Mouse (Mus musculus): ENCODE results near the gene Echdc3. TPM values are rescaled to one million over a fixed set of nuclear protein-coding genes. Genes with fewer than 3 reads are reported as not detected.

The Echdc3 gene
- polyA plus RNA-seq, 1 experiment from 2014 or later: 8.1 TPM

GRCm38 (mm10) chr2:6212327-6212723 lies 508 bp downstream of the Echdc3 start:
- H3K36me3 ChIP-seq (ENCODE audit: control insufficient read depth, insufficient read depth, low read length): no peaks in the 10 kb centered on the region
- H3K9me3 ChIP-seq (ENCODE audit: control insufficient read depth, low read length): no peaks in the 10 kb centered on the region
- DNase-seq (ENCODE audit: low spot score) (peak; percentile 22), ATAC-seq (ENCODE audit: low FRiP score, low TSS enrichment) (0 out of 2 replicates have a peak, but pooled peaks have one; percentile 4)
- TF ChIP-seq CTCF (IDR thresholded peaks at IDR 0.05; ENCODE audit: low read depth) (no peak), EP300 (optimal IDR thresholded peaks at IDR 0.05) (no peak)
- peak overlapping the region; percentile 38 for H3K4me3 ChIP-seq (ENCODE audit: low read depth, low read length)
- 30% methylated on average over 9 of the region's 9 CpGs for WGBS
- H3K27me3 ChIP-seq (ENCODE audit: control insufficient read depth, insufficient read depth, low read length): no peaks in the 10 kb centered on the region
- H3K4me1 ChIP-seq (replicated peaks; ENCODE audit: control insufficient read depth, insufficient read depth): peaks cover 3% of the 10 kb centered on the region
- peak overlapping the region; percentile 87 for H3K9ac ChIP-seq (ENCODE audit: low read length)
- H3K27ac ChIP-seq (replicated peaks): peak overlapping the region; percentile 96
- H3K4me2 ChIP-seq (replicated peaks; ENCODE audit: low read depth): peak overlapping the region; percentile 72

GRCm38 (mm10) chr2:6210840-6211239 lies 2.0 kb downstream of the Echdc3 start:
- ATAC-seq (ENCODE audit: low FRiP score, low TSS enrichment) (no peak), DNase-seq (ENCODE audit: low spot score) (no peak)
- TF ChIP-seq EP300 (optimal IDR thresholded peaks at IDR 0.05): no peak
- no peak overlapping the region for H3K4me3 ChIP-seq (ENCODE audit: low read depth, low read length)
- no peak overlapping the region for H3K4me2 ChIP-seq (replicated peaks; ENCODE audit: low read depth)
- no peaks in the 10 kb centered on the region for H3K27me3 ChIP-seq (ENCODE audit: control insufficient read depth, insufficient read depth, low read length)
- no peaks in the 10 kb centered on the region for H3K9me3 ChIP-seq (ENCODE audit: control insufficient read depth, low read length)
- no peaks in the 10 kb centered on the region for H3K36me3 ChIP-seq (ENCODE audit: control insufficient read depth, insufficient read depth, low read length)
- 93% methylated on average over 6 of the region's 6 CpGs for WGBS
- peaks cover 3% of the 10 kb centered on the region for H3K4me1 ChIP-seq (replicated peaks; ENCODE audit: control insufficient read depth, insufficient read depth)
- no peak overlapping the region for H3K27ac ChIP-seq (replicated peaks)
- no peak overlapping the region for H3K9ac ChIP-seq (ENCODE audit: low read length)

GRCm38 (mm10) chr2:6209746-6210145 lies 3.1 kb downstream of the Echdc3 start:
- 88% methylated on average over 3 of the region's 3 CpGs for WGBS
- H3K4me3 ChIP-seq (ENCODE audit: low read depth, low read length): no peak overlapping the region
- TF ChIP-seq CTCF (IDR thresholded peaks at IDR 0.05; ENCODE audit: low read depth) (no peak), EP300 (optimal IDR thresholded peaks at IDR 0.05) (no peak)
- no peak overlapping the region for H3K4me2 ChIP-seq (replicated peaks; ENCODE audit: low read depth)
- no peak overlapping the region for H3K9ac ChIP-seq (ENCODE audit: low read length)
- no peaks in the 10 kb centered on the region for H3K27me3 ChIP-seq (ENCODE audit: control insufficient read depth, insufficient read depth, low read length)
- no peak overlapping the region for H3K27ac ChIP-seq (replicated peaks)
- H3K9me3 ChIP-seq (ENCODE audit: control insufficient read depth, low read length): no peaks in the 10 kb centered on the region
- ATAC-seq (ENCODE audit: low FRiP score, low TSS enrichment) (no peak), DNase-seq (ENCODE audit: low spot score) (no peak)
- H3K4me1 ChIP-seq (replicated peaks; ENCODE audit: control insufficient read depth, insufficient read depth): peaks cover 3% of the 10 kb centered on the region
- no peaks in the 10 kb centered on the region for H3K36me3 ChIP-seq (ENCODE audit: control insufficient read depth, insufficient read depth, low read length)

GRCm38 (mm10) chr2:6209116-6209515 lies 3.7 kb downstream of the Echdc3 start:
- DNase-seq (ENCODE audit: low spot score) (no peak), ATAC-seq (ENCODE audit: low FRiP score, low TSS enrichment) (no peak)
- H3K4me3 ChIP-seq (ENCODE audit: low read depth, low read length): no peak overlapping the region
- peaks cover 3% of the 10 kb centered on the region for H3K4me1 ChIP-seq (replicated peaks; ENCODE audit: control insufficient read depth, insufficient read depth)
- no peaks in the 10 kb centered on the region for H3K36me3 ChIP-seq (ENCODE audit: control insufficient read depth, insufficient read depth, low read length)
- TF ChIP-seq CTCF (IDR thresholded peaks at IDR 0.05; ENCODE audit: low read depth) (no peak), EP300 (optimal IDR thresholded peaks at IDR 0.05) (no peak)
- H3K9me3 ChIP-seq (ENCODE audit: control insufficient read depth, low read length): no peaks in the 10 kb centered on the region
- no peaks in the 10 kb centered on the region for H3K27me3 ChIP-seq (ENCODE audit: control insufficient read depth, insufficient read depth, low read length)
- 62% methylated on average over 11 of the region's 11 CpGs for WGBS
- no peak overlapping the region for H3K27ac ChIP-seq (replicated peaks)
- H3K4me2 ChIP-seq (replicated peaks; ENCODE audit: low read depth): no peak overlapping the region
- no peak overlapping the region for H3K9ac ChIP-seq (ENCODE audit: low read length)

GRCm38 (mm10) chr2:6207736-6208135 lies 5.1 kb downstream of the Echdc3 start:
- H3K9me3 ChIP-seq (ENCODE audit: control insufficient read depth, low read length): no peaks in the 10 kb centered on the region
- TF ChIP-seq CTCF (IDR thresholded peaks at IDR 0.05; ENCODE audit: low read depth) (no peak), EP300 (optimal IDR thresholded peaks at IDR 0.05) (no peak)
- ATAC-seq (ENCODE audit: low FRiP score, low TSS enrichment) (no peak), DNase-seq (ENCODE audit: low spot score) (no peak)
- no peak overlapping the region for H3K4me3 ChIP-seq (ENCODE audit: low read depth, low read length)
- no peaks in the 10 kb centered on the region for H3K27me3 ChIP-seq (ENCODE audit: control insufficient read depth, insufficient read depth, low read length)
- H3K4me2 ChIP-seq (replicated peaks; ENCODE audit: low read depth): no peak overlapping the region
- WGBS: 92% methylated on average over 2 of the region's 2 CpGs
- H3K4me1 ChIP-seq (replicated peaks; ENCODE audit: control insufficient read depth, insufficient read depth): peaks cover 3% of the 10 kb centered on the region
- no peak overlapping the region for H3K27ac ChIP-seq (replicated peaks)
- H3K36me3 ChIP-seq (ENCODE audit: control insufficient read depth, insufficient read depth, low read length): no peaks in the 10 kb centered on the region
- no peak overlapping the region for H3K9ac ChIP-seq (ENCODE audit: low read length)

GRCm38 (mm10) chr2:6196363-6196973 lies 16.4 kb downstream of the Echdc3 start:
- TF ChIP-seq EP300 (optimal IDR thresholded peaks at IDR 0.05): no peak
- TF ChIP-seq CTCF (IDR thresholded peaks at IDR 0.05; ENCODE audit: low read depth): no peak
- Histone ChIP-seq H3K27ac (replicated peaks) (no peak overlapping the region), H3K9ac (ENCODE audit: low read length) (no peak overlapping the region), H3K27me3 (ENCODE audit: control insufficient read depth, insufficient read depth, low read length) (no peaks in the 10 kb centered on the region), H3K4me2 (replicated peaks; ENCODE audit: low read depth) (no peak overlapping the region), H3K4me3 (ENCODE audit: low read depth, low read length) (no peak overlapping the region), H3K4me1 (replicated peaks; ENCODE audit: control insufficient read depth, insufficient read depth) (0 out of 2 replicates have a peak, but pooled peaks cover 3% of the 10 kb centered on the region), H3K36me3 (ENCODE audit: control insufficient read depth, insufficient read depth, low read length) (no peaks in the 10 kb centered on the region), H3K9me3 (ENCODE audit: control insufficient read depth, low read length) (no peaks in the 10 kb centered on the region)
- no peak for DNase-seq (ENCODE audit: low spot score)
- 49% methylated on average over 10 of the region's 10 CpGs for WGBS
- ATAC-seq (ENCODE audit: low FRiP score, low TSS enrichment): no peak

Data from stomach, postnatal 0 days (tissue).